Mouse (Mus musculus): ENCODE measurements around the gene Cdk14.

GRCm38 (mm10) chr5:4917274-4917673 lies 502.8 kb downstream of the Cdk14 start:
- TF ChIP-seq CTCF (conservative IDR thresholded peaks at IDR 0.05; ENCODE audit: insufficient read depth, insufficient read length, low read depth, low read length) = no peak
- no peak for TF ChIP-seq POLR2A (IDR thresholded peaks at IDR 0.05; ENCODE audit: low read depth, low read length)

Measured in kidney, adult 2 months (tissue).